Mouse (Mus musculus) heart, embryonic 12.5 days (tissue): ENCODE results near the gene Crybg2. TPM values are rescaled to one million over a fixed set of nuclear protein-coding genes. Genes with fewer than 3 reads are reported as not detected.

Experiments used
- ATAC-seq: fragments of 200-750 bp; cut with Nextera tagmentation; 2 replicates; pipeline ENCODE4 v1.8.0; 2017; ENCODE audit warnings: moderate TSS enrichment, moderate library complexity; ENCODE audit not compliant: insufficient number of reproducible peaks, low FRiP score
- H3K27ac ChIP-seq: fragments of 300-500 bp; sonication (generic); 2 replicates; pipeline ENCODE4 v1.5.1; 2016; ENCODE audit warnings: mild to moderate bottlenecking, moderate library complexity; ENCODE audit not compliant: poor library complexity, severe bottlenecking
- H3K27me3 ChIP-seq: fragments of 300-500 bp; sonication (generic); replicated peaks from 2 replicates; pipeline ENCODE4 v1.6.1; 2016; ENCODE audit warnings: mild to moderate bottlenecking, moderate library complexity
- H3K36me3 ChIP-seq: fragments of 300-500 bp; sonication (generic); 2 replicates; pipeline ENCODE4 v1.6.1; 2016; ENCODE audit warnings: mild to moderate bottlenecking, moderate library complexity
- H3K4me1 ChIP-seq: fragments of 300-500 bp; sonication (generic); replicated peaks from 2 replicates; pipeline ENCODE4 v1.6.1; 2016; ENCODE audit warnings: mild to moderate bottlenecking
- H3K4me2 ChIP-seq: fragments of 300-500 bp; sonication (generic); 2 replicates; pipeline ENCODE4 v1.6.1; 2016; ENCODE audit warnings: mild to moderate bottlenecking, moderate library complexity
- H3K4me3 ChIP-seq: fragments of 300-500 bp; sonication (generic); 2 replicates; pipeline ENCODE4 v1.5.1; 2016; ENCODE audit warnings: mild to moderate bottlenecking
- H3K9ac ChIP-seq: fragments of 300-500 bp; sonication (generic); 2 replicates; pipeline ENCODE4 v1.6.1; 2016; ENCODE audit warnings: mild to moderate bottlenecking, moderate library complexity
- H3K9me3 ChIP-seq: fragments of 300-500 bp; sonication (generic); replicated peaks from 2 replicates; pipeline ENCODE4 v1.6.1; 2016; ENCODE audit warnings: mild to moderate bottlenecking, moderate library complexity
- whole genome bisulfite sequencing: fragments of 180-500 bp; shearing (Covaris S2); methylation state at CpG from one replicate; pipeline ENCODE4 v1.1.7; 2016; 5-methylcytosine and 5-hydroxymethylcytosine counted together
- polyA plus RNA-seq: library from polyadenylated mRNA; unstranded; fragments of >200 nt; fragmentation: Nextera tagmentation; extraction: Ambion mirVana; gene quantifications from 2 replicates; pipeline ENCODE4 v1.2.1, GENCODE M21; 2016

Gene Crybg2
- polyA plus RNA-seq, 1 experiment from 2014 or later = 0.51 TPM

GRCm38 (mm10) chr4:134096120-134096519 lies 35.5 kb downstream of the Crybg2 start:
- Histone ChIP-seq H3K36me3 (no peaks in the 10 kb centered on the region), H3K9ac (no peak overlapping the region), H3K4me1 (peaks cover 6% of the 10 kb centered on the region; the same call in 1 of the 2 replicates), H3K27ac (no peak overlapping the region), H3K27me3 (no peaks in the 10 kb centered on the region), H3K4me3 (no peak overlapping the region), H3K4me2 (no peak overlapping the region), H3K9me3 (no peaks in the 10 kb centered on the region)
- 85% methylated on average over 3 of the region's 3 CpGs for WGBS
- no peak for ATAC-seq

GRCm38 (mm10) chr4:134097015-134097608 lies 36.5 kb downstream of the Crybg2 start:
- no peak overlapping the region for H3K27ac ChIP-seq
- ATAC-seq = no peak
- H3K4me1 ChIP-seq = peaks cover 6% of the 10 kb centered on the region; the same call in 1 of the 2 replicates
- 60% methylated on average over 5 of the region's 5 CpGs for whole genome bisulfite sequencing
- no peak overlapping the region for H3K4me2 ChIP-seq
- no peaks in the 10 kb centered on the region for H3K36me3 ChIP-seq
- H3K4me3 ChIP-seq = no peak overlapping the region
- no peak overlapping the region for H3K9ac ChIP-seq
- no peaks in the 10 kb centered on the region for H3K27me3 ChIP-seq
- no peaks in the 10 kb centered on the region for H3K9me3 ChIP-seq

GRCm38 (mm10) chr4:134098628-134099027 lies 38.0 kb downstream of the Crybg2 start:
- Histone ChIP-seq H3K9ac (no peak overlapping the region), H3K27me3 (no peaks in the 10 kb centered on the region), H3K4me3 (no peak overlapping the region), H3K27ac (no peak overlapping the region), H3K36me3 (no peaks in the 10 kb centered on the region), H3K9me3 (no peaks in the 10 kb centered on the region), H3K4me1 (peaks cover 12% of the 10 kb centered on the region; the same call in 1 of the 2 replicates), H3K4me2 (no peak overlapping the region)
- whole genome bisulfite sequencing = 37% methylated on average over 8 of the region's 8 CpGs
- no peak for ATAC-seq

GRCm38 (mm10) chr4:134100245-134100644 lies 39.6 kb downstream of the Crybg2 start:
- Histone ChIP-seq H3K4me1 (peaks cover 12% of the 10 kb centered on the region; the same call in 1 of the 2 replicates), H3K36me3 (no peaks in the 10 kb centered on the region), H3K4me2 (no peak overlapping the region), H3K9ac (no peak overlapping the region), H3K27me3 (no peaks in the 10 kb centered on the region), H3K9me3 (no peaks in the 10 kb centered on the region), H3K27ac (no peak overlapping the region), H3K4me3 (no peak overlapping the region)
- ATAC-seq = no peak
- 75% methylated on average over 4 of the region's 4 CpGs for WGBS

GRCm38 (mm10) chr4:134101979-134102741 lies 41.5 kb downstream of the Crybg2 start, which contains the start of gene Ubxn11:
Gene Ubxn11, plus strand, starts transcription at chr4:134102570.
- ATAC-seq = peak; percentile 93
- peaks cover 12% of the 10 kb centered on the region; the same call in 1 of the 2 replicates for H3K4me1 ChIP-seq
- 17% methylated on average over 34 of the region's 34 CpGs for WGBS
- peak within 1 kb of the TSS; percentile 74 for H3K4me2 ChIP-seq
- H3K27ac ChIP-seq = no peak within 1 kb of the TSS
- peak within 1 kb of the TSS; percentile 69 for H3K9ac ChIP-seq
- peak within 1 kb of the TSS; percentile 71 for H3K4me3 ChIP-seq
- no peaks in the 10 kb centered on the region for H3K27me3 ChIP-seq
- H3K36me3 ChIP-seq = no peaks in the 10 kb centered on the region
- no peaks in the 10 kb centered on the region for H3K9me3 ChIP-seq

- peak; percentile 12; the same call in 1 of the 2 replicates for ATAC-seq
- 2% methylated on average over 21 of the region's 21 CpGs for WGBS
- H3K27ac ChIP-seq = no peak overlapping the region
These were observed 42.1 kb downstream of the Crybg2 start for GRCm38 (mm10) chr4:134102742-134103119.

GRCm38 (mm10) chr4:134106105-134106504 lies 45.5 kb downstream of the Crybg2 start:
- Histone ChIP-seq H3K27me3 (no peaks in the 10 kb centered on the region), H3K9ac (no peak overlapping the region), H3K4me1 (peaks cover 29% of the 10 kb centered on the region), H3K9me3 (no peaks in the 10 kb centered on the region), H3K36me3 (no peaks in the 10 kb centered on the region), H3K4me3 (no peak overlapping the region), H3K4me2 (no peak overlapping the region), H3K27ac (no peak overlapping the region)
- WGBS = 51% methylated on average over 7 of the region's 7 CpGs
- ATAC-seq = no peak

More at GRCm38 (mm10) chr4:134102742-134103119, 42.1 kb downstream of the Crybg2 start:
- H3K4me2 ChIP-seq = peak overlapping the region; percentile 74
- H3K27me3 ChIP-seq = no peaks in the 10 kb centered on the region
- peak overlapping the region; percentile 71 for H3K4me3 ChIP-seq
- no peaks in the 10 kb centered on the region for H3K9me3 ChIP-seq
- no peaks in the 10 kb centered on the region for H3K36me3 ChIP-seq
- H3K9ac ChIP-seq = peak overlapping the region; percentile 69
- H3K4me1 ChIP-seq = peaks cover 12% of the 10 kb centered on the region; the same call in 1 of the 2 replicates

GRCm38 (mm10) chr4:134107730-134108129 lies 47.1 kb downstream of the Crybg2 start:
- 82% methylated on average over 7 of the region's 7 CpGs for WGBS
- H3K9ac ChIP-seq = no peak overlapping the region
- no peak overlapping the region for H3K27ac ChIP-seq
- H3K4me2 ChIP-seq = no peak overlapping the region
- H3K9me3 ChIP-seq = no peaks in the 10 kb centered on the region
- H3K36me3 ChIP-seq = no peaks in the 10 kb centered on the region
- H3K4me3 ChIP-seq = no peak overlapping the region
- no peaks in the 10 kb centered on the region for H3K27me3 ChIP-seq
- H3K4me1 ChIP-seq = peaks cover 36% of the 10 kb centered on the region
- ATAC-seq = no peak

- WGBS = 45% methylated on average over 5 of the region's 5 CpGs
- Histone ChIP-seq H3K9me3 (no peaks in the 10 kb centered on the region), H3K9ac (no peak overlapping the region), H3K4me2 (no peak overlapping the region), H3K27ac (no peak overlapping the region), H3K36me3 (no peaks in the 10 kb centered on the region), H3K27me3 (no peaks in the 10 kb centered on the region), H3K4me1 (peaks cover 34% of the 10 kb centered on the region), H3K4me3 (no peak overlapping the region)
- no peak for ATAC-seq
These were observed 47.6 kb downstream of the Crybg2 start for GRCm38 (mm10) chr4:134108196-134108595.

GRCm38 (mm10) chr4:134110653-134111052 lies 50.0 kb downstream of the Crybg2 start:
- Histone ChIP-seq H3K4me1 (peaks cover 39% of the 10 kb centered on the region), H3K27ac (no peak overlapping the region), H3K27me3 (no peaks in the 10 kb centered on the region), H3K9ac (no peak overlapping the region), H3K4me2 (no peak overlapping the region), H3K4me3 (no peak overlapping the region), H3K9me3 (no peaks in the 10 kb centered on the region), H3K36me3 (no peaks in the 10 kb centered on the region)
- no peak for ATAC-seq
- 30% methylated on average over 3 of the region's 3 CpGs for WGBS

- Histone ChIP-seq H3K36me3 (no peaks in the 10 kb centered on the region), H3K9me3 (no peaks in the 10 kb centered on the region), H3K27me3 (no peaks in the 10 kb centered on the region), H3K4me3 (no peak overlapping the region), H3K4me1 (peaks cover 39% of the 10 kb centered on the region), H3K27ac (no peak overlapping the region), H3K4me2 (no peak overlapping the region), H3K9ac (no peak overlapping the region)
- WGBS = 59% methylated on average over 6 of the region's 6 CpGs
- ATAC-seq = no peak
These were observed 51.8 kb downstream of the Crybg2 start for GRCm38 (mm10) chr4:134112403-134112802.
